Mouse (Mus musculus): Measurements from ENCODE around the gene Pck2. TPM values are rescaled to one million over a fixed set of nuclear protein-coding genes. Genes with fewer than 3 reads are reported as not detected.
A peak's percentile ranks its signal among the peaks of the same experiment; 100 is the strongest.

The Pck2 gene
- polyA plus RNA-seq, 1 experiment = 252 TPM

- no peak for TF ChIP-seq TCF3 (IDR thresholded peaks at IDR 0.05; ENCODE audit: insufficient read length, low read depth)
- peak; percentile 68 for TF ChIP-seq POLR2A (IDR thresholded peaks at IDR 0.05; ENCODE audit: insufficient read length, low read depth)
- no peak for TF ChIP-seq MAX (IDR thresholded peaks at IDR 0.05; ENCODE audit: low read depth)
- TF ChIP-seq TCF12 (IDR thresholded peaks at IDR 0.05; ENCODE audit: insufficient read depth, poor library complexity, severe bottlenecking) = no peak
- peak; percentile 78 for TF ChIP-seq POLR2AphosphoS2 (IDR thresholded peaks at IDR 0.05; ENCODE audit: insufficient read length, low read depth)
- TF ChIP-seq MYOG (IDR thresholded peaks at IDR 0.05; ENCODE audit: control insufficient read depth in 1 of 3, insufficient read depth in 1 of 3, insufficient read length in 2 of 3, low read depth in 2 of 3) = no peak
- no peak for TF ChIP-seq SRF (IDR thresholded peaks at IDR 0.05; ENCODE audit: control insufficient read depth, insufficient read length, low read depth)
- TF ChIP-seq E2F4 (IDR thresholded peaks at IDR 0.05; ENCODE audit: insufficient read depth) = no peak
- no peak for TF ChIP-seq USF1 (IDR thresholded peaks at IDR 0.05; ENCODE audit: low read depth)
- Histone ChIP-seq H3K4me2 (ENCODE audit: low read depth) (peak within 1 kb of the TSS; percentile 93), H3K79me2 (ENCODE audit: control insufficient read depth, insufficient read depth) (no peaks in the 10 kb centered on the region), H3K36me3 (ENCODE audit: control insufficient read depth, insufficient read depth) (no peaks in the 10 kb centered on the region), H3ac (ENCODE audit: control insufficient read depth, insufficient read length) (peak within 1 kb of the TSS; percentile 7), H3K4me3 (peak within 1 kb of the TSS; percentile 52), H3K27me3 (ENCODE audit: control insufficient read depth, insufficient read depth, insufficient read length) (no peaks in the 10 kb centered on the region)
Measured at GRCm38 (mm10) chr14:55577871-55578667, 38.0 kb downstream of the Pck2 start, which contains the start of gene Psme1. Psme1 (plus strand) TSS chr14:55578123.

DNA sequence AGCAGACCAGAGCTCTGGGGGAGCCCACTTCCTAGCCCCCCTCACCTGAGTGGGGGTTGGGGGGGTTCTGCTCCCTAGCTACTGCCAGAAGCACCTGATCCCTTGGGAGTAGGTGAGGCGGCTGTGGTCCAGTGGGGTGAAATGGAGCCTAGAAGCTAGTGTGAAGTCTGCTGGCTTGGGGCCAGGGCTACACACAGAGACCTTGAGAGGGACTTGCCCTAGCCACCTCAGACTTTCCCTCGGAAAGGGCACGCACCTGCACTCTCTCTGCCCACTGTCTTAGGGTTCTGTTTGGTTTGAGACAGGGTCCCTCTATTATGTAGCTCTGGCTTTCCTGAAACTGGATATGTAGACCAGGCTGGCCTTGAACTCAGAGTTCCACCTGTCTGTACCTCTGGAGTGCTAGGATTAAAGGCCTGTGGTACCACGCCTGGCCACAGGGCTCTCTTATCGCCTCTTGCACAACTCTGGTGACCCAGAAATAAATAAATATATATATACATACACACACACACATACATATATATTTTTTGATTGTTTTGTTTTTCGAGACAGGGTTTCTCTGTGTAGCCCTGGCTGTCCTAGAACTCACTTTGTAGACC, 38.7 kb downstream of the Pck2 start:
- H3K4me2 ChIP-seq (ENCODE audit: low read depth) = peak overlapping the region; percentile 93
- peak overlapping the region; percentile 7 for H3ac ChIP-seq (ENCODE audit: control insufficient read depth, insufficient read length)
- H3K4me3 ChIP-seq = peak overlapping the region; percentile 52
- H3K79me2 ChIP-seq (ENCODE audit: control insufficient read depth, insufficient read depth) = no peaks in the 10 kb centered on the region
- H3K27me3 ChIP-seq (ENCODE audit: control insufficient read depth, insufficient read depth, insufficient read length) = no peaks in the 10 kb centered on the region
- H3K36me3 ChIP-seq (ENCODE audit: control insufficient read depth, insufficient read depth) = no peaks in the 10 kb centered on the region
- TF ChIP-seq SRF (IDR thresholded peaks at IDR 0.05; ENCODE audit: control insufficient read depth, insufficient read length, low read depth) = no peak
- TF ChIP-seq REST (IDR thresholded peaks at IDR 0.05; ENCODE audit: insufficient read depth, insufficient read length) = no peak
- TF ChIP-seq MYOD1 (IDR thresholded peaks at IDR 0.05; ENCODE audit: control insufficient read depth in 1 of 3, insufficient read length in 2 of 3, low read depth in 2 of 3) = no peak
- no peak for TF ChIP-seq MAX (IDR thresholded peaks at IDR 0.05; ENCODE audit: low read depth)
- no peak for TF ChIP-seq USF1 (IDR thresholded peaks at IDR 0.05; ENCODE audit: low read depth)
- TF ChIP-seq MYOG (IDR thresholded peaks at IDR 0.05; ENCODE audit: control insufficient read depth in 1 of 3, insufficient read depth in 1 of 3, insufficient read length in 2 of 3, low read depth in 2 of 3) = no peak
- no peak for TF ChIP-seq TCF3 (IDR thresholded peaks at IDR 0.05; ENCODE audit: insufficient read length, low read depth)
- no peak for TF ChIP-seq E2F4 (IDR thresholded peaks at IDR 0.05; ENCODE audit: insufficient read depth)
- TF ChIP-seq CEBPB (IDR thresholded peaks at IDR 0.05; ENCODE audit: insufficient read depth, poor library complexity, severe bottlenecking) = no peak
- no peak for TF ChIP-seq POLR2AphosphoS2 (IDR thresholded peaks at IDR 0.05; ENCODE audit: insufficient read length, low read depth)
- TF ChIP-seq POLR2A (IDR thresholded peaks at IDR 0.05; ENCODE audit: insufficient read length, low read depth) = no peak
- TF ChIP-seq TCF12 (IDR thresholded peaks at IDR 0.05; ENCODE audit: insufficient read depth, poor library complexity, severe bottlenecking) = no peak

DNA sequence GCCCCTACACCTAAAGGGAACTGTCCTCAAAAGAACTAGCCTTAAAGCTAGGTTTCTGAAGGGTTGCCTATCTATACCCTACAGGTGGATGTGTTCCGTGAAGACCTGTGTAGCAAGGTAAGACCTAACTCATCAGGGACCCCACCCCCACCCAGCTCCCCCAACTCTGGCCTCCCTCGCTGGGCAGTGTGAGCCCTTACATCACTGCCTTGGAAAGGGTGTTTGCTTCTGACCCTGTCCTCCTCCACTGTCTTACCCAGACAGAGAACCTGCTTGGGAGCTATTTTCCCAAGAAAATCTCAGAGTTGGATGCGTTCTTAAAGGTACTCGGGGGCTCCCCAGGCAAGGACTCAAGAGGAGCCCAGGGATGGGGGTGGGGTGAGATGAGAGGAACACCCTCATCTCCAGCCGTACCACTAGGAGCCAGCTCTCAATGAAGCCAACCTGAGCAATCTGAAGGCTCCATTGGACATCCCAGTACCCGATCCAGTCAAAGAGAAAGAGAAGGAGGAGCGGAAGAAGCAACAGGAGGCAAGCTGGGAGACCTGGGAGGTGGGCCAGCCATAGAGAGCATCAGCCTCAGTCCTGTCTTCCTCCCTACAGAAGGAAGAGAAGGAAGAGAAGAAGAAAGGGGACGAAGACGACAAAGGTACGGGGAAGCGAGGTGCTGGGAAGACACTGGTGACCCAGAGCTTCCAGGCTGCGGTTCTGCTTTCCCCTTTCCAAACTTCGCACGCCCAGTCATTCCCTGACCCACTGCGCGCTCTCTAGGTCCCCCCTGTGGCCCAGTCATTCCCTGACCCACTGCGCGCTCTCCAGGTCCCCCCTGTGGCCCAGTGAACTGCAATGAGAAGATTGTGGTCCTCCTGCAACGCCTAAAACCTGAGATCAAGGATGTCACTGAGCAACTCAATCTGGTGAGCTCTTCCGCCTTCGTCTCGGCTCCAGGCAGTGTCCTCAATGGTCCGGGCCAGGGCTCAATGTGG, 39.7 kb downstream of the Pck2 start:
- H3K4me2 ChIP-seq (ENCODE audit: low read depth) = no peak overlapping the region
- peak overlapping the region; percentile 52 for H3K4me3 ChIP-seq
- no peaks in the 10 kb centered on the region for H3K36me3 ChIP-seq (ENCODE audit: control insufficient read depth, insufficient read depth)

DNA sequence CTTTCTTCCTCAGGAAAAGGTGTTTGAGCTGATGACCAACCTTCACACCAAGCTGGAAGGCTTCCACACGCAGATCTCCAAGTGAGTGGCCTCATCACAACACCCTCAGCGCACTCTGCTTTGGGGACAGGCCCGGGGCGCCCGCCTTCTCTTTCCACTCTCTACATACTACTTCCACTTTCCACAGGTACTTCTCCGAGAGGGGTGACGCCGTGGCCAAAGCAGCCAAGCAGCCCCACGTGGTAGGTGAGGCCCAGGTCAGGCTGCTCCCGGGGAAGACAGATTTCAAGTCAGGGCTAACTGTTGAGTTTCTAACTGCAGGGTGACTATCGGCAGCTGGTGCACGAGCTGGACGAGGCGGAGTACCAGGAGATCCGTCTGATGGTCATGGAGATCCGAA, 40.7 kb downstream of the Pck2 start:
- H3K4me3 ChIP-seq = no peak overlapping the region
- H3K79me2 ChIP-seq (ENCODE audit: control insufficient read depth, insufficient read depth) = no peaks in the 10 kb centered on the region
- TF ChIP-seq POLR2AphosphoS2 (IDR thresholded peaks at IDR 0.05; ENCODE audit: insufficient read length, low read depth) (no peak), USF1 (IDR thresholded peaks at IDR 0.05; ENCODE audit: low read depth) (no peak), POLR2A (IDR thresholded peaks at IDR 0.05; ENCODE audit: insufficient read length, low read depth) (no peak), MYOG (IDR thresholded peaks at IDR 0.05; ENCODE audit: control insufficient read depth in 1 of 3, insufficient read depth in 1 of 3, insufficient read length in 2 of 3, low read depth in 2 of 3) (no peak), REST (IDR thresholded peaks at IDR 0.05; ENCODE audit: insufficient read depth, insufficient read length) (no peak), MYOD1 (IDR thresholded peaks at IDR 0.05; ENCODE audit: control insufficient read depth in 1 of 3, insufficient read length in 2 of 3, low read depth in 2 of 3) (no peak), E2F4 (IDR thresholded peaks at IDR 0.05; ENCODE audit: insufficient read depth) (no peak), MAX (IDR thresholded peaks at IDR 0.05; ENCODE audit: low read depth) (no peak), TCF3 (IDR thresholded peaks at IDR 0.05; ENCODE audit: insufficient read length, low read depth) (no peak), CEBPB (IDR thresholded peaks at IDR 0.05; ENCODE audit: insufficient read depth, poor library complexity, severe bottlenecking) (no peak), SRF (IDR thresholded peaks at IDR 0.05; ENCODE audit: control insufficient read depth, insufficient read length, low read depth) (no peak), TCF12 (IDR thresholded peaks at IDR 0.05; ENCODE audit: insufficient read depth, poor library complexity, severe bottlenecking) (no peak)
- H3K4me2 ChIP-seq (ENCODE audit: low read depth) = no peak overlapping the region
- no peak overlapping the region for H3ac ChIP-seq (ENCODE audit: control insufficient read depth, insufficient read length)
- no peaks in the 10 kb centered on the region for H3K36me3 ChIP-seq (ENCODE audit: control insufficient read depth, insufficient read depth)
- no peaks in the 10 kb centered on the region for H3K27me3 ChIP-seq (ENCODE audit: control insufficient read depth, insufficient read depth, insufficient read length)

More for the DNA sequence above, 39.7 kb downstream of the Pck2 start:
- TF ChIP-seq SRF (IDR thresholded peaks at IDR 0.05; ENCODE audit: control insufficient read depth, insufficient read length, low read depth) (no peak), USF1 (IDR thresholded peaks at IDR 0.05; ENCODE audit: low read depth) (no peak), TCF12 (IDR thresholded peaks at IDR 0.05; ENCODE audit: insufficient read depth, poor library complexity, severe bottlenecking) (no peak), MYOD1 (IDR thresholded peaks at IDR 0.05; ENCODE audit: control insufficient read depth in 1 of 3, insufficient read length in 2 of 3, low read depth in 2 of 3) (no peak), REST (IDR thresholded peaks at IDR 0.05; ENCODE audit: insufficient read depth, insufficient read length) (no peak), MAX (IDR thresholded peaks at IDR 0.05; ENCODE audit: low read depth) (no peak), POLR2AphosphoS2 (IDR thresholded peaks at IDR 0.05; ENCODE audit: insufficient read length, low read depth) (no peak), MYOG (IDR thresholded peaks at IDR 0.05; ENCODE audit: control insufficient read depth in 1 of 3, insufficient read depth in 1 of 3, insufficient read length in 2 of 3, low read depth in 2 of 3) (no peak), TCF3 (IDR thresholded peaks at IDR 0.05; ENCODE audit: insufficient read length, low read depth) (no peak)
- Histone ChIP-seq H3K27me3 (ENCODE audit: control insufficient read depth, insufficient read depth, insufficient read length) (no peaks in the 10 kb centered on the region), H3ac (ENCODE audit: control insufficient read depth, insufficient read length) (no peak overlapping the region), H3K79me2 (ENCODE audit: control insufficient read depth, insufficient read depth) (no peaks in the 10 kb centered on the region)

Measured in myocyte (in vitro differentiated cells).